Mouse (Mus musculus) kidney, embryonic 16.5 days (tissue): ENCODE data around the gene Cmah. TPM values are rescaled to one million over a fixed set of nuclear protein-coding genes. Genes with fewer than 3 reads are reported as not detected.

ENCODE experiments used
- ATAC-seq: fragments of 200-750 bp; cut with Nextera tagmentation; 2 replicates; pipeline ENCODE4 v1.8.0; 2017; ENCODE audit warnings: moderate TSS enrichment; ENCODE audit not compliant: low FRiP score, low TSS enrichment
- H3K27ac ChIP-seq: fragments of 300-500 bp; sonication (generic); 2 replicates; pipeline ENCODE4 v1.5.1; 2014; ENCODE audit warnings: low read length
- H3K27me3 ChIP-seq: fragments of 300-500 bp; sonication (generic); 2 replicates; pipeline ENCODE4 v1.6.1; 2014; ENCODE audit warnings: low read length, control low read depth, mixed read lengths; ENCODE audit not compliant: insufficient read depth
- H3K36me3 ChIP-seq: fragments of 300-500 bp; sonication (generic); 2 replicates; pipeline ENCODE4 v1.6.1; 2014; ENCODE audit warnings: low read length, control low read depth, mixed read lengths; ENCODE audit not compliant: insufficient read depth
- H3K4me1 ChIP-seq: fragments of 300-500 bp; sonication (generic); 2 replicates; pipeline ENCODE4 v1.6.1; 2014; ENCODE audit warnings: low read length, control low read depth, mixed read lengths; ENCODE audit not compliant: insufficient read depth
- H3K4me2 ChIP-seq: fragments of 300-500 bp; sonication (generic); replicated peaks from 2 replicates; pipeline ENCODE4 v1.6.1; 2014; ENCODE audit warnings: low read depth, low read length
- H3K4me3 ChIP-seq: fragments of 300-500 bp; sonication (generic); 2 replicates; pipeline ENCODE4 v1.5.1; 2014; ENCODE audit warnings: mild to moderate bottlenecking, low read length
- H3K9ac ChIP-seq: fragments of 300-500 bp; sonication (generic); replicated peaks from 2 replicates; pipeline ENCODE4 v1.6.1; 2014; ENCODE audit warnings: low read length
- H3K9me3 ChIP-seq: fragments of 300-500 bp; sonication (generic); 2 replicates; pipeline ENCODE4 v1.6.1; 2016; ENCODE audit warnings: low read length, control low read depth
- WGBS: fragments of 180-500 bp; shearing (Covaris S2); extraction: QIAGEN DNeasy Blood & Tissue Kit; methylation state at CpG from one replicate; pipeline ENCODE4 v1.1.7; 2014; 5-methylcytosine and 5-hydroxymethylcytosine counted together
- polyA plus RNA-seq: library from polyadenylated mRNA; unstranded; fragments of >200 nt; fragmentation: Nextera tagmentation; extraction: Ambion mirVana; gene quantifications from 2 replicates; pipeline ENCODE4 v1.2.1, GENCODE M21; 2015

Cmah gene
- polyA plus RNA-seq, 1 experiment from 2014 or later = 0.79 TPM

DNA sequence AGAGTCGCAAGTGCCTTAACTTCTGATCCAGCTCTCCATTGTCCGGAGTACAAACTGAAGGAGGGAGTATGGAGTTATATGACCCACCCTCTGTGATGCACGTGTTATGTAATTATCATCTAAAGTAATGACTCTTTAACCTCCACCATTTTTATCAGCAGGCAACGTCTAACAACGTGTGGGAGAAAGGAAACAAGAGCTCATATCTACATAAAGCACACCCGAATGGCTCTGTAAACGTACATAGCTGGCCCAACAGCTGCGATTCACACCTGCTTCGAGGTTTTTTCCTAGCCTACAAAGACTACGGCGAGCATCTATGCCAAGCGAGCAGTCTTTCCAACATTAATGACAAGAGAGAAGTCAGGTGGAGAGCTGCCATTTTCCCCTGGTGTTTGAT lies 169.8 kb downstream of the Cmah start:
- Histone ChIP-seq H3K4me2 (no peak overlapping the region), H3K9ac (no peak overlapping the region), H3K4me3 (no peak overlapping the region), H3K36me3 (no peaks in the 10 kb centered on the region), H3K9me3 (no peaks in the 10 kb centered on the region), H3K4me1 (no peaks in the 10 kb centered on the region; the same call in 1 of the 2 replicates), H3K27me3 (no peaks in the 10 kb centered on the region), H3K27ac (no peak overlapping the region)
- no peak for ATAC-seq
- WGBS = 75% methylated on average over 12 of the region's 12 CpGs

DNA sequence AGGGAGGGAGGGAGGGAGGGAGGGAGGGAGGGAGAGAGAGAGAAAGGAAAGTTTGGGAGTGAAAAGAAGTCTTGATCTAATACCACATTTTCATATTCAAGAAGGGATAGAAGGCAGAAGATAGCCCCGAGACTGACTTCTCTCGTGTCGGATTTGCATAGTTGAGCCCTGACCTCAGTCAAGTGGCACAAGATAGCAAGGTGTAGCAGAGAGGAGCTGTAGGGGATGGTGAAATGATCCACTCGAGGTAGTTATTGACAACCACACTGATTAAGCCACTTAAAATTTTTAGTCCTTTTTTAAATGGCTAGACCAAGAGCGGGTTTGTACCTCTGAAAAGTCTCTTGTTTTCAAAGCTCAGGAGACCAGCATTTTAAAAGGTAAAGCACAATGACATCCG lies 171.1 kb downstream of the Cmah start:
- no peaks in the 10 kb centered on the region; the same call in 1 of the 2 replicates for H3K4me1 ChIP-seq
- H3K4me3 ChIP-seq = no peak overlapping the region
- H3K36me3 ChIP-seq = no peaks in the 10 kb centered on the region
- H3K27me3 ChIP-seq = no peaks in the 10 kb centered on the region
- no peak overlapping the region for H3K4me2 ChIP-seq
- ATAC-seq = no peak
- no peak overlapping the region for H3K27ac ChIP-seq
- 81% methylated on average over 6 of the region's 6 CpGs for WGBS
- H3K9ac ChIP-seq = no peak overlapping the region
- no peaks in the 10 kb centered on the region for H3K9me3 ChIP-seq

DNA sequence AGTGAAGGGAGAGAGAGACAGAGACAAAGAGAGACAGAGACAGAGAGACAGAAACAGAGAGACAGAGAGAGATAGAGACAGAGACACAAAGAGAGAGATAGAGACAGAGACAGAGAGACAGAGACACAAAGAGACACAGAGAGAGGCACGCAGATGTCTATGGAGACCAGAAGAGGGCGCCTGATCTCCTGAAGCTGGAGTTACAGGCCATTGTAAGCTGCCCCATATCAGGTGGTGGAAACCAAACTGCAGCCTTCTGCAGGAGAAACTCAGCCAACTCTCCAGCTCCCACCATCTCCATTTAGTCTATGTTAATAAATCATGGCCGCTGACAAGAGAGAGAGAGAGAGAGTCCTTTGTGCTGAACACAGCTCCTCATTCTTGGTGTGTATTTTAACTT lies 172.3 kb downstream of the Cmah start:
- Histone ChIP-seq H3K4me1 (no peaks in the 10 kb centered on the region; the same call in 1 of the 2 replicates), H3K9me3 (no peaks in the 10 kb centered on the region), H3K4me2 (no peak overlapping the region), H3K27me3 (no peaks in the 10 kb centered on the region), H3K27ac (no peak overlapping the region), H3K9ac (no peak overlapping the region), H3K4me3 (no peak overlapping the region), H3K36me3 (no peaks in the 10 kb centered on the region)
- ATAC-seq = no peak
- 46% methylated on average over 3 of the region's 3 CpGs for WGBS

DNA sequence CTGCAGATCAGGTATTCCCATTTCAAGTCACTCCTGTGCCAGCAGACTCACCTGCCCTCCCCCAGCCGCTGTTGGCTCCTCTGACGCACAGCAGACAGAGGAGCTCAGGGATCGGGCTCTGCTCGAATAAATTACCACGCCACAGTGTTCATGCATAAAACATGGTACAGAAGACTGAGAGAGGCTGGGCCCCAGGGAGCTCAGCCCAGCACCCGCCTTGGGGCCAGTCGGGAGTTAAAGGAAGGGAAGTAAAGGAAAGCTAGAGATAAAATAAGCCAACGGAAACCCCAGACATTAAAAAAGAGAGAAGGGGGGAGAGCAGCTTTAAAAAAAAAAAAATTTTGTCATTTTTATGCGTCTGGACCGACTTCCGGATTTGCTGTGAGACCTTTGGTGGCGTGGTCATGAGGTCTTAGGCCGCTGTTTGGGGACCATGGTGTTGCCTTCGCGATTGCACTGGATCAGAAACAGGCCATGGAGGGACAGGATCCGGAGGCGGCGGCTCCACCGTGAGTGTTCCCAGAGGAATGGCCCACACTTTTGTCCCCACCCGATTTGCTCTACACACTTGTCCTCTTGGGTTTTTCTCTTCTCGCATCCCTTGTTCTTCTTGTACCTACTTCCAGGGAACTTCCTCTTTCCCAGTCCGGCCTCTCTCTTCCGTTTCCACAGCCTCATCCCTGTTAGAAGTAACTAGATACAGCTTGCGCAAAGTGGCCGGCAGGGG lies 174.1 kb downstream of the Cmah start:
- Histone ChIP-seq H3K9ac (no peak overlapping the region), H3K27me3 (no peaks in the 10 kb centered on the region), H3K4me2 (no peak overlapping the region), H3K27ac (no peak overlapping the region), H3K4me3 (no peak overlapping the region), H3K9me3 (no peaks in the 10 kb centered on the region), H3K36me3 (no peaks in the 10 kb centered on the region), H3K4me1 (no peaks in the 10 kb centered on the region; the same call in 1 of the 2 replicates)
- 71% methylated on average over 25 of the region's 25 CpGs for WGBS
- ATAC-seq = peak; percentile 65; the same call in 1 of the 2 replicates

DNA sequence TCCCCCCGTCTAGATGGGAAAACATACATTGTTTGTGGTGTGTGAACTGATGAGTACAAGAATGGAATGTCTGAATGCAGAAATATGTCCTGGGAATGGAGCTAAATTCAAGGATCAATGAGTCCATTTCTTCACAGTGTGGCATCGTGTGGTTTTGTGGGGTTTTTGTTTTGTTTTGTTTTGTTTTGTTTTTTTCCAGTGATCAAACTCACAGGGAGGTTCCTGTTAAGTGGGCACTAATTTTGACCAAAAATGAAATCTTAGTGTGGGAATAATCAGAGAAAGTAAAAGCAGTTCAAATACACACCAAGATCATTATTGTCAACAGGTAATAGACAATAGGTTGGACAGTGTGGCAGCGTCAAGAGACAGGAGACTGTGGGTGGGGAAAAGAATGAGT lies 174.7 kb downstream of the Cmah start:
- WGBS = 86% methylated on average over 3 of the region's 3 CpGs
- Histone ChIP-seq H3K9ac (no peak overlapping the region), H3K36me3 (no peaks in the 10 kb centered on the region), H3K4me1 (no peaks in the 10 kb centered on the region; the same call in 1 of the 2 replicates), H3K27ac (no peak overlapping the region), H3K4me2 (no peak overlapping the region), H3K4me3 (no peak overlapping the region), H3K27me3 (no peaks in the 10 kb centered on the region), H3K9me3 (no peaks in the 10 kb centered on the region)
- ATAC-seq = no peak

DNA sequence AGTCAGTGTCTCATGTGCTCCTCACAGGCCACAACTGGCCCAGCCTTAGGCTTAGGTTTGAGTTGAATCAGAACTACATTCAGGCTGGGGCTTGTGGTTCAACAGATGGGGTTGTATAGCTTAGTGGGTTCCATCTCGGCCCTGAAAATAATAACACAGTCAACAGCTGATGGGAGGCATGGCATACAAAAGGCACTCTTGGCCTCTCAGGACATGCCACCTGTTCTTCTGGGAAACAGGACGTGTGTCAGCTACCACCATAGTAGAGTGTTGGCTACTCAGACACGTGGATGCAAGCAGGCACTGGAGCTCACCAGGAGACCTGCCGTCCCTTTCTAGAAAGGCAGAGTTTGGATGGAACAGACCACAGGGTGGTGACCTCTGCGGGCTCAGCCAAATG lies 178.6 kb downstream of the Cmah start:
- no peaks in the 10 kb centered on the region for H3K36me3 ChIP-seq
- no peak overlapping the region for H3K9ac ChIP-seq
- H3K27me3 ChIP-seq = no peaks in the 10 kb centered on the region
- no peak overlapping the region for H3K27ac ChIP-seq
- H3K9me3 ChIP-seq = no peaks in the 10 kb centered on the region
- H3K4me3 ChIP-seq = no peak overlapping the region
- 81% methylated on average over 5 of the region's 5 CpGs for WGBS
- ATAC-seq = no peak
- no peaks in the 10 kb centered on the region; the same call in 1 of the 2 replicates for H3K4me1 ChIP-seq
- no peak overlapping the region for H3K4me2 ChIP-seq

DNA sequence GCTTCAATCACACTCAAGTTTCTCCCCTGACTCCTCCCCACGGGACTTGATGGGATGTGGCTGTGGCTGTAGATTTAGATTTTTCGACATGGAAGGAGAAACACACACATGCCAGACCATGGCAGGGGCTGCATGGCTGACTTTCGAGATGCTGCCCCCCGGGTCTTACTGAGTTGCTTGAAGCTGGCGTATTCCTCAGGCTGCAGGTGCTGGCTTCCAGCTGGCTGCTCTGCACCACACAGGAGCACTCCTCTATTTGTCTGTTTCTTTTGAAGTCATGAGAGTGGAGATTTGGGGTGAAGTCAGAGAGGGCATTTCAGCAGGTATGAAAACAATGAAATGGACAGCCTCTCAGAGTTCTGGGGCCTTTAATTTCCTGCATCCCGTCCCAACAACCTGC lies 180.0 kb downstream of the Cmah start:
- Histone ChIP-seq H3K4me2 (no peak overlapping the region), H3K27me3 (no peaks in the 10 kb centered on the region), H3K4me1 (no peaks in the 10 kb centered on the region), H3K36me3 (no peaks in the 10 kb centered on the region), H3K27ac (no peak overlapping the region), H3K9me3 (no peaks in the 10 kb centered on the region), H3K9ac (no peak overlapping the region), H3K4me3 (no peak overlapping the region)
- ATAC-seq = no peak
- 72% methylated on average over 6 of the region's 6 CpGs for WGBS

DNA sequence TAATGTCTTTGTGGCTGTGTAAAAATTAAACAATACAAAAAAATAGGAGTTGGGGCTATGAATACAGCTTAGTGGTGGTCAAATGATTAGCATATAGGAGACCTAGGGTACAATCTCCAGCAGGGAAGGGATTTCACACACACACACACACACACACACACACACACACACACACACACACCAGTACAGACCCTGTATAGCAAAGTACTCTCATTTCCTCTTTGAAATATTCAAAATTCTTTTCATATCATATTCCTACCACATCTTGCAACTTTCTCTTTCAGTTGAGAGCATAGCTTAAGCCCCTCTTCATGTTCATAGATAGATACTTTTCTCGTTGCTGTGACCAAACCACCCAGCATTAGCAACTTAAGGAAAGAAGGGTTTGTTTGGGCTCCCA lies 181.7 kb downstream of the Cmah start:
- no peak for ATAC-seq
- no peaks in the 10 kb centered on the region for H3K36me3 ChIP-seq
- no peaks in the 10 kb centered on the region for H3K4me1 ChIP-seq
- H3K4me3 ChIP-seq = no peak overlapping the region
- 76% methylated on average over 1 of the region's 1 CpGs for WGBS
- no peaks in the 10 kb centered on the region for H3K9me3 ChIP-seq
- H3K27me3 ChIP-seq = no peaks in the 10 kb centered on the region
- H3K9ac ChIP-seq = no peak overlapping the region
- H3K27ac ChIP-seq = no peak overlapping the region
- H3K4me2 ChIP-seq = no peak overlapping the region

DNA sequence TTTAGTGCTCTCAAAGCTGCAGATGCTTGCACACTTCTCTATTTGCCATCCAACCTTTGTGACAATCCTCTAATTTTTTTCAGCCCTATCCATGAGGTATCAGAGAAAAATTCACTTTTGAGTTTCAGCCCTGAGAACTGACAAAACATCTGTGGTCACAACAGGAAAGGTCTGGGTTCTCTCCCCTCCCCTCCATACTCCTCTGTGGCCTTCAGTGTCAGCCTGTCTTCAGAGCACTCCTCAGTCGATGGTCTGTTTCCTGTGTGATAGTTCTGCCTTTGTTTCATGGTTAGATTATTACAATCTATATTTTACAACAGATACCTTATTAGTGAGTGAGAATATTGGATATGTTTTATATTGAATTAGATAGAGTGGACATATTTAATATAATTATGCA lies 184.2 kb downstream of the Cmah start:
- Histone ChIP-seq H3K4me1 (no peaks in the 10 kb centered on the region), H3K9me3 (no peaks in the 10 kb centered on the region), H3K36me3 (no peaks in the 10 kb centered on the region), H3K4me3 (no peak overlapping the region), H3K4me2 (no peak overlapping the region), H3K9ac (no peak overlapping the region), H3K27me3 (no peaks in the 10 kb centered on the region), H3K27ac (no peak overlapping the region)
- 74% methylated on average over 1 of the region's 1 CpGs for WGBS
- ATAC-seq = no peak

DNA sequence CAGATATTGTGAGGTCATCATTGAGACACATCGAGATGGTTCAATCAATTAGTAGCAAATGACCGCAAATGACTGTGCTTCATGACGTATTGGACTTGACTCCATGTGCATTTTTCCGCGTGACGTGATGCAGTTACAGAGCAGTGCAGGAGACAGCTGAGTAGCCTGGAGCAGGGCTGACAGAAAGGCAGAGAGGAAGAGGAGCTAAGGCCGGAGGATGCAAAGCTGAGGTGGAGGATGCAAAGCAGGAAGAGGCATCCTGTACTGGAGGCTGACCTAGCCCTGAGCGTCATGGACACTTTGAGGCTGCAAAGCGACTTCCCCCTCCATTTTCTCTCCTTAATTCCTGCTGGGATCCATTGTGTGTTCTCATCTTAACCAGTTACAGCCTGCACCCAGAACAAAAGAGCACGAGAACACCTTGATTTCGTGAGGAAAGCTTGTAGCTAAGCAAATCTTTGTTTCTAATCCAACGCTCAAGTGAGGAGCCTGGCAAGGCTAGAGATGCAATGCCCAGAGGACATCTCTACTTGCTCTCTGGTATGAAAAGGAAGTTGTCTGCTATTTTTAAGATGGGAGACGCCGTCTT lies 184.8 kb downstream of the Cmah start:
- Histone ChIP-seq H3K4me3 (no peak overlapping the region), H3K27ac (no peak overlapping the region), H3K4me1 (no peaks in the 10 kb centered on the region), H3K4me2 (no peak overlapping the region), H3K9ac (no peak overlapping the region), H3K9me3 (no peaks in the 10 kb centered on the region), H3K27me3 (no peaks in the 10 kb centered on the region), H3K36me3 (no peaks in the 10 kb centered on the region)
- 81% methylated on average over 14 of the region's 14 CpGs for WGBS
- ATAC-seq = no peak
